Mouse (Mus musculus) intestine, embryonic 14.5 days (tissue): Measurements from ENCODE around the gene Alox12b. TPM values are rescaled to one million over a fixed set of nuclear protein-coding genes. Genes with fewer than 3 reads are reported as not detected.
A peak's percentile ranks its signal among the peaks of the same experiment; 100 is the strongest.

Source experiments
- ATAC-seq: fragments of 200-750 bp; cut with Nextera tagmentation; replicated peaks from 2 replicates; pipeline ENCODE4 v1.8.0; 2017; ENCODE audit warnings: low read depth, moderate number of reproducible peaks, moderate TSS enrichment, moderate library complexity; ENCODE audit not compliant: low FRiP score, low TSS enrichment
- DNase-seq: peaks from one replicate; pipeline ENCODE4 v3.0.0-alpha.2; 2018; ENCODE audit warnings: low spot score
- H3K27ac ChIP-seq: fragments of 300-500 bp; sonication (generic); 2 replicates; pipeline ENCODE4 v1.5.1; 2014; ENCODE audit warnings: low read depth, mild to moderate bottlenecking, control low read depth
- H3K27me3 ChIP-seq: fragments of 300-500 bp; sonication (generic); replicated peaks from 2 replicates; pipeline ENCODE4 v1.6.1; 2014; ENCODE audit warnings: low read length, control low read depth; ENCODE audit not compliant: control insufficient read depth, insufficient read depth
- H3K36me3 ChIP-seq: fragments of 300-500 bp; sonication (generic); 2 replicates; pipeline ENCODE4 v1.6.1; 2014; ENCODE audit warnings: low read length, control low read depth; ENCODE audit not compliant: control insufficient read depth, insufficient read depth
- H3K4me1 ChIP-seq: fragments of 300-500 bp; sonication (generic); replicated peaks from 2 replicates; pipeline ENCODE4 v1.6.1; 2014; ENCODE audit warnings: low read length, control low read depth, mixed read lengths; ENCODE audit not compliant: control insufficient read depth, insufficient read depth
- H3K4me2 ChIP-seq: fragments of 300-500 bp; sonication (generic); 2 replicates; pipeline ENCODE4 v1.6.1; 2014; ENCODE audit warnings: low read length
- H3K4me3 ChIP-seq: fragments of 300-500 bp; sonication (generic); 2 replicates; pipeline ENCODE4 v1.5.1; 2014; ENCODE audit warnings: low read depth, low read length, control low read depth, mixed read lengths
- H3K9ac ChIP-seq: fragments of 300-500 bp; sonication (generic); 2 replicates; pipeline ENCODE4 v1.6.1; 2014; ENCODE audit warnings: mild to moderate bottlenecking, low read length
- H3K9me3 ChIP-seq: fragments of 300-500 bp; sonication (generic); 2 replicates; pipeline ENCODE4 v1.6.1; 2016; ENCODE audit warnings: low read length, control low read depth; ENCODE audit not compliant: control insufficient read depth
- WGBS: fragments of 180-500 bp; shearing (Covaris S2); extraction: QIAGEN DNeasy Blood & Tissue Kit; methylation state at CpG from one replicate; pipeline ENCODE4 v1.1.7; 2014; 5-methylcytosine and 5-hydroxymethylcytosine counted together
- polyA plus RNA-seq: library from polyadenylated mRNA; unstranded; fragments of >200 nt; fragmentation: Nextera tagmentation; extraction: Ambion mirVana; gene quantifications from 2 replicates; pipeline ENCODE4 v1.2.1, GENCODE M21; 2014

Gene Alox12b
- polyA plus RNA-seq, 1 experiment from 2014 or later, result 0.28 TPM

GRCm38 (mm10) chr11:69121001-69121740 lies 35.6 kb upstream of the Alox12b start:
- DNase-seq, result peak; percentile 75
- Histone ChIP-seq H3K36me3 (no peaks in the 10 kb centered on the region), H3K4me1 (peaks cover 30% of the 10 kb centered on the region), H3K9me3 (no peaks in the 10 kb centered on the region), H3K4me2 (peak overlapping the region; percentile 94), H3K4me3 (peak overlapping the region; percentile 82), H3K27ac (no peak overlapping the region), H3K27me3 (0 out of 2 replicates have a peak, but pooled peaks cover 4% of the 10 kb centered on the region), H3K9ac (peak overlapping the region; percentile 60)
- ATAC-seq, result no peak
- WGBS, result 2% methylated on average over 28 of the region's 33 CpGs

- Histone ChIP-seq H3K4me2 (peak overlapping the region; percentile 94), H3K36me3 (no peaks in the 10 kb centered on the region), H3K9me3 (no peaks in the 10 kb centered on the region), H3K4me1 (peaks cover 33% of the 10 kb centered on the region), H3K9ac (peak overlapping the region; percentile 60), H3K27ac (peak overlapping the region; percentile 76), H3K27me3 (0 out of 2 replicates have a peak, but pooled peaks cover 4% of the 10 kb centered on the region), H3K4me3 (peak overlapping the region; percentile 82)
- ATAC-seq (no peak), DNase-seq (peak; percentile 75)
- WGBS, result under 1% methylated on average over 26 of the region's 32 CpGs
Observed at GRCm38 (mm10) chr11:69121741-69122335, 35.0 kb upstream of the Alox12b start.

GRCm38 (mm10) chr11:69122336-69122951 lies 34.3 kb upstream of the Alox12b start, which contains the start of gene 9130213A22Rik:
TSS of gene 9130213A22Rik (minus strand) at chr11:69122589.
- peak within 1 kb of the TSS; percentile 82 for H3K4me3 ChIP-seq
- peak; percentile 40 for ATAC-seq
- peak within 1 kb of the TSS; percentile 76 for H3K27ac ChIP-seq
- peak within 1 kb of the TSS; percentile 94 for H3K4me2 ChIP-seq
- 0 out of 2 replicates have a peak, but pooled peaks cover 4% of the 10 kb centered on the region for H3K27me3 ChIP-seq
- no peaks in the 10 kb centered on the region for H3K36me3 ChIP-seq
- WGBS, result under 1% methylated on average over 59 of the region's 66 CpGs
- no peaks in the 10 kb centered on the region for H3K9me3 ChIP-seq
- DNase-seq, result peak; percentile 94
- peaks cover 30% of the 10 kb centered on the region for H3K4me1 ChIP-seq
- H3K9ac ChIP-seq, result peak within 1 kb of the TSS; percentile 60

GRCm38 (mm10) chr11:69123056-69123692 lies 33.6 kb upstream of the Alox12b start:
- no peaks in the 10 kb centered on the region for H3K36me3 ChIP-seq
- 0 out of 2 replicates have a peak, but pooled peaks cover 4% of the 10 kb centered on the region for H3K27me3 ChIP-seq
- H3K4me2 ChIP-seq, result peak overlapping the region; percentile 94
- DNase-seq (peak; percentile 99), ATAC-seq (peak; percentile 10)
- H3K9me3 ChIP-seq, result no peaks in the 10 kb centered on the region
- WGBS, result under 1% methylated on average over 29 of the region's 29 CpGs
- H3K27ac ChIP-seq, result peak overlapping the region; percentile 76
- peak overlapping the region; percentile 82 for H3K4me3 ChIP-seq
- H3K9ac ChIP-seq, result peak overlapping the region; percentile 60
- peaks cover 30% of the 10 kb centered on the region for H3K4me1 ChIP-seq

GRCm38 (mm10) chr11:69123693-69124497 lies 32.9 kb upstream of the Alox12b start:
- Histone ChIP-seq H3K9me3 (no peaks in the 10 kb centered on the region), H3K4me3 (peak overlapping the region; percentile 82), H3K4me2 (peak overlapping the region; percentile 94), H3K27me3 (0 out of 2 replicates have a peak, but pooled peaks cover 4% of the 10 kb centered on the region), H3K9ac (peak overlapping the region; percentile 41), H3K4me1 (peaks cover 29% of the 10 kb centered on the region), H3K27ac (peak overlapping the region; percentile 76), H3K36me3 (no peaks in the 10 kb centered on the region)
- WGBS, result under 1% methylated on average over 31 of the region's 31 CpGs
- peak; percentile 99 for DNase-seq
- peak; percentile 68 for ATAC-seq

- WGBS, result under 1% methylated on average over 3 of the region's 3 CpGs
- Histone ChIP-seq H3K36me3 (no peaks in the 10 kb centered on the region), H3K27me3 (0 out of 2 replicates have a peak, but pooled peaks cover 4% of the 10 kb centered on the region), H3K9me3 (no peaks in the 10 kb centered on the region), H3K4me1 (peaks cover 23% of the 10 kb centered on the region), H3K4me2 (peak overlapping the region; percentile 94), H3K4me3 (peak overlapping the region; percentile 82), H3K27ac (no peak overlapping the region), H3K9ac (no peak overlapping the region)
- DNase-seq (peak; percentile 83), ATAC-seq (peak; percentile 65)
Observed at GRCm38 (mm10) chr11:69124498-69124847, 32.3 kb upstream of the Alox12b start.

- peak; percentile 93 for DNase-seq
- under 1% methylated on average over 24 of the region's 24 CpGs for WGBS
Observed at GRCm38 (mm10) chr11:69125041-69125851, 31.5 kb upstream of the Alox12b start.

More at GRCm38 (mm10) chr11:69125041-69125851, 31.5 kb upstream of the Alox12b start:
- Histone ChIP-seq H3K36me3 (no peaks in the 10 kb centered on the region), H3K4me3 (peak overlapping the region; percentile 58), H3K4me2 (peak overlapping the region; percentile 69), H3K9me3 (no peaks in the 10 kb centered on the region), H3K27me3 (0 out of 2 replicates have a peak, but pooled peaks cover 3% of the 10 kb centered on the region), H3K9ac (peak overlapping the region; percentile 5), H3K4me1 (peaks cover 16% of the 10 kb centered on the region), H3K27ac (peak overlapping the region; percentile 66)
- ATAC-seq, result peak; percentile 53
